Mouse (Mus musculus): Measurements from ENCODE around the gene Polr1a.

Polr1a gene

GRCm38 (mm10) chr6:71997215-71997614 lies 88.4 kb downstream of the Polr1a start:
- DNase-seq (ENCODE audit: extremely low spot score): no peak

- DNase-seq (ENCODE audit: extremely low spot score): no peak
Observed at GRCm38 (mm10) chr6:71999917-72000512, 91.2 kb downstream of the Polr1a start.

- DNase-seq (ENCODE audit: extremely low spot score): no peak
Observed at GRCm38 (mm10) chr6:72001220-72001777, 92.4 kb downstream of the Polr1a start.

- DNase-seq (ENCODE audit: extremely low spot score): no peak
Observed at GRCm38 (mm10) chr6:72007411-72008212, 98.8 kb downstream of the Polr1a start.

- DNase-seq (ENCODE audit: extremely low spot score): no peak
Observed at GRCm38 (mm10) chr6:72008213-72008655, 99.4 kb downstream of the Polr1a start.

- no peak for DNase-seq (ENCODE audit: extremely low spot score)
Observed at GRCm38 (mm10) chr6:72009454-72009853, 100.6 kb downstream of the Polr1a start.

- DNase-seq (ENCODE audit: extremely low spot score): no peak
Observed at GRCm38 (mm10) chr6:72014033-72014432, 105.2 kb downstream of the Polr1a start.

- DNase-seq (ENCODE audit: extremely low spot score): no peak
Observed at GRCm38 (mm10) chr6:72018052-72018451, 109.2 kb downstream of the Polr1a start.

- DNase-seq (ENCODE audit: extremely low spot score): no peak
Observed at GRCm38 (mm10) chr6:72025497-72025896, 116.6 kb downstream of the Polr1a start.

- DNase-seq (ENCODE audit: extremely low spot score): no peak
Observed at GRCm38 (mm10) chr6:72028079-72028478, 119.2 kb downstream of the Polr1a start.

- DNase-seq (ENCODE audit: extremely low spot score): no peak
Observed at GRCm38 (mm10) chr6:72029674-72030073, 120.8 kb downstream of the Polr1a start.
